Mouse (Mus musculus): ENCODE measurements around the gene Fli1.

Fli1 gene

DNA sequence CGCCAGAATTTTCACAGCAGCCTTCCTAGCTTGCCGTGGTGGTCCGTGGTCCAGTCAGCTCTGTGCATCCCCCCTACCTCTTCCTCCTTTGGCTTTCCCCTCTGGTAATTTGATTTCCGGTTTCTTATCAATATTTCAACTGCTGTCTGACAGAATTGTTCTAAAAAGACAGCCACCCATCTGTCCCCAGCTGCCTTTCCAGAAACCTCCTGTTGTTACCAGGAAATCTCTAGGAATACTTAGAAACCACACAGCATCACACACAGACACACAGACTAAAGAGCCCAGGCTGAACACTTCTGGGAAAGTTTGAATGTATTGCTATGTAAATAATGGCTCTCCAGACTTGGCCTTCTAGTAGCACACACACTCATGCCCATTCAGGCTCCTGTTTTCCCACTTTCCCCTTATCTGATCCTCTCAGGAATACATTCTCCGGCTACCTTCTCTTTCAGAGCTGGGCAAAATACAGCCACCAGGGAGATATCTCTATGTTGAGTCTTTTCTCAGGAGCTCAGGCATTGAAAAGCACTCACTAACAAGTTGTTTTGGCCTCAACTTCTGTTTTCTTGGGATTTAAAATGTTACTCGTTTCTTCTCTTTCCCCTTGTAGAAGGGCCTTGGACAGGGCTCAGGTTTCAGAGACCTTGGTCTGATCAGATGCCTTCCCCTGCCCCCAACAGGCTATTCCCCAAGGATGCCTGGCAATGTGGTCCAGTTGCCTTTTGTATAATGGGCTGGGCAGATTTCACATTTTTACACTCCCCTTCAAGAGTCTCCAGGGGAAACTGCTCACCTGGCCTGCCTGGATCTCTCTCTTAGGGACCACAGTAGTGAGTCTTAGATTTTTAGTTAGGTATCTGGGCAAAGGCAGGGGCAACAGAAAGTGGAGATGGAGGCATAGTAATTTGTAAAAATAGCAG lies 7.1 kb upstream of the Fli1 start:
- DNase-seq = no peak

- DNase-seq = no peak
Observed at GRCm38 (mm10) chr9:32546731-32547130, 4.1 kb upstream of the Fli1 start.

- no peak for DNase-seq
Observed at GRCm38 (mm10) chr9:32544731-32545661, 2.3 kb upstream of the Fli1 start.

- DNase-seq = no peak
Observed at GRCm38 (mm10) chr9:32543923-32544575, 1.4 kb upstream of the Fli1 start.

GRCm38 (mm10) chr9:32543040-32543581 lies 450 bp upstream of the Fli1 start:
- DNase-seq = no peak

DNA sequence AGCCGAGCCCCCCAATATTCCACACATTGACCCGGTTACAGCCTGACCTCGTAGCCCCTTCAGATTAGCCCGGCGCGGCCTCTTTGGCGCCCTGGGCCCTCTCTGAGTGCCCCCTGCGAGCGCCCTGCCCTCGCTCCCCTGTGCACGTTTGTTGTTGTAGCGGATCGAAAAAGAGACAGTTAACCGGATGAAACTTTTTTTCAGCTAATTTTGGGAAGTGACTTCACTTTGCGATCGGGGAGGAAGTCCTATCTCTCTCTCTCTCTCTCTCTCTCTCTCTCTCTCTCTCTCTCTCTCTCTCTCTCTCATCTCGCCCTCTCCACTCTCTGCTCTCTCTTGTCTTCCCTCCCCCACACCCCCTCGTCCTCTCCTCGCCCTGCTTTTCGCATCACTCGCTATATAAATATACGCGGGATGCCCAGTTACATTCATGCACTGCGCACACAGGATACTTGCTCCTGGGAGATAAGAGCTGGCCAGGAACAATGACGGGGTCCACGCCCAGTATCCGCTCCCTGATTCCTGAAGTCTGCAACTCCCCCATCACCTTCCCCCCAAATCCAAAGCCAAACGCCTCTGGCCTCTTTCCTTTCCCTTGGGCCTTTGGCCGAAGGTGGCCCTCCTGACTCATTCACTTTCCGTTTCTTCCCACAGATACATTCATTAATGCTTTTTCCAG lies 1.3 kb downstream of the Fli1 start:
- DNase-seq = no peak

- no peak for DNase-seq
Observed at GRCm38 (mm10) chr9:32540406-32541222, 2.0 kb downstream of the Fli1 start.

GRCm38 (mm10) chr9:32540061-32540405 lies 2.6 kb downstream of the Fli1 start:
- DNase-seq = no peak

- no peak for DNase-seq
Observed at GRCm38 (mm10) chr9:32539321-32539761, 3.3 kb downstream of the Fli1 start.

DNA sequence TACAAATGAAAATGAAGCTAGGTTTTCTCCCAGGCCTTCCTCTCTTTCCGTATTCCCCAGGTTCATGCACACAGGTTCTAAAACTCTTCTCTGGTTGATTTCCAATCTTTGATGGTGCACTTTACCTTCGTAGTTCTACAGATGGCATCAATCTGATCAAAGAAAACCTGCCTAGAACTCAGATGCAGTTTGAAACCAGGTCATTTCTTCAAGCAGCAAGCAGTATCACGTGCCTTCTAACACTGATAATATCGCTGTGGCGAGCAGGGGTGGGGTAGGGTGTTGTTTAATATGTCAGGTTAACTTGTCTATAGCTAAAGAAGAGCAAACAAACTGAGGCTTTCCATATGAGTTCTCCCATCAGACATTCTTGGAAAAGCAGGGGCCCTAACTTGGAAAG lies 4.5 kb downstream of the Fli1 start:
- no peak for DNase-seq

DNA sequence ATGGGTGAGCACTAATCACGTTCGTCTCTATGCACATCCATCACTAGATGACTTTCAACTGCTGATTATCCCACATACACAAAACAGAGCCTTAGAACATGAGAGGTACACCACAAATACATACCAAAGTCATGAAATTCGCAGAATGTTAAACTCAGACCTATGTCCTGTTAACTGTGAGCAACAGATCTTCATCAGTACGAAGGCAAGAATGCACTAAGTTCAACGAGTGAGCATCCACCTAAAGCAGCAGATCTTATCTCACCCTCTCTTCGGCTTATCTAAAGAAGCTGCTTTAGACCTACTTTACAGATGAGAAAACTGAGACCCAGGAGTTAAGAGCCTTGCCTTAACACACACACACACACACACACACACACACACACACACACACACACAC lies 5.0 kb downstream of the Fli1 start:
- DNase-seq = no peak

DNA sequence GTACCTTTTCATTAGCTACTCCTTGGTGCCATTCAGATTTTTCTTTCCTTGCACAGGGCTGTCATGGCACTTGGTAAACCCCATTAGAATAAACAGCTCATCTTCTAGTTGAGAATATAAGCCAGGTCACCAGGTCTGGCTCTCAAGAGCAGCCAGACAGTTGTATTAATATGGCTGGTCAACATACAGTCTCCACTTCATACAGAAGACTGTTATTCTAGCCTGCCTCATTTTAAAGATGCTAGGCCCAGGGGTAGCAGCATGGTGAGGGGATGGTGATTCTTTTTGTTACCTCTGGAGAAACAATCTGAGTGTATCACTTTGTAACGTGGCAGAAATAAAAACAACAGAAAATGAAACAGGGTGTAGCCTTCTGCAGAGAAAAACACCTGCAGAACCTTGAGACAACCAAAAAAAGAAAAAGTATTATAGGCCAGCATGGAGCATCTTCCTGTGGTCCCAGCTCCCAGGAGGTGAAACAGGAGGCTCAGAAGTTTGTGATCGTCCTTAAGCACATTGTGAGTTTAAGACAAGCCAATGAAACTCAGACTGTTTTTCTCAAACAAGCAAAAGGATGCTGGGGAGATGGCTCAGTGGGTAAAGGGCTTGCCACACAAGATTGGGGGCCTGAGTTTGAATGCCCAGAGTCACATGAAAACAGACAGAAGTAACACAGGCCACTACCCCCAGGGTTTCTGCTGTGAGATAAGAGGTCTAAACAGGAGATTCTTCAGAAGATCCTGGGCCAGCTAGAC lies 7.3 kb downstream of the Fli1 start:
- DNase-seq = no peak

- no peak for DNase-seq
Observed at GRCm38 (mm10) chr9:32534025-32534615, 8.5 kb downstream of the Fli1 start.

GRCm38 (mm10) chr9:32531588-32531987 lies 11.1 kb downstream of the Fli1 start:
- DNase-seq = no peak

DNA sequence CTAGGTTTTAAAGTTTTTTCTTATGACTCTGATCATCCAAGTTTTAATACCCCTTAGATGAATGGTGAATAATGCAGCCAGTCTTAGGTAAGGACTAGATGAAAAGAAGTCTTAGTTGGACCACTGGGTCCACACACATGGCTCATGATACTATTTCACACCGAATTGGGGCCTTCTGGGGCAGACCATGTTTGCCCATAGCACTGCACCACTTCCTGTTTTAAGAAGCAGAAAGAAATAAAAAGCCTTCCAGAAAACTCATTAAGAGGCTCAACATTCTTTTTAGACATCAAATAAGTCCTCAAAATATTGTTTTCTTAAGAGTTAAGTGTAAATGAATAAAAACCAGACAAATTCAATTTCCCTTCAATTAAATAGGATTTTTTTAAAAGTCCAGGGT lies 11.7 kb downstream of the Fli1 start:
- DNase-seq = no peak

GRCm38 (mm10) chr9:32530188-32530587 lies 12.5 kb downstream of the Fli1 start:
- DNase-seq = no peak

GRCm38 (mm10) chr9:32529594-32529993 lies 13.1 kb downstream of the Fli1 start:
- no peak for DNase-seq

DNA sequence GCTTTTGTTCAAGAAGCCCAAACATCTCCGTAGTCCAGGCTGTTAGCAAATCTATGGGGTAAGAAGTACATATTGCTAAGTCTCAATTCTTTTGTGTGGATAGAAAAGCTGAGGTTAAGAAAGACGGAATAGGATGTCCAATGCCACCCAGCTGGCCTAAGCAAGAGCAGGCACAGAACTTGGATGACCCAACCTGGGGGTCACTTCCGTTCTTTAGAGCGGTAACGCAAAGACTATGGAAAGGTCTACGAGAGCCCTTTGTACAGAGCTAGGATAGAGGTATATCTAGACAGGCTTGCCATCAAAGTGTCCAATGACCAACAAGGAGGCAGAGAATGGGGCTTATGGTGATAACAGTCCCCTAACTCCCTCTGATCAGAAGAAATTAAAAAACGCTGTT lies 15.3 kb downstream of the Fli1 start:
- DNase-seq = no peak

GRCm38 (mm10) chr9:32525787-32526186 lies 16.9 kb downstream of the Fli1 start:
- DNase-seq = no peak
